Mouse (Mus musculus): ENCODE results near the gene Zdhhc14.
"Not testable (repeated sequence)": the region's sequence is repeated elsewhere in the genome, so short reads cannot be mapped to it uniquely, and the experiment has no call there.

Gene Zdhhc14

GRCm38 (mm10) chr17:5612236-5612635 lies 119.9 kb downstream of the Zdhhc14 start:
- no peak for DNase-seq

- DNase-seq: peak; percentile 14
These were observed 122.5 kb downstream of the Zdhhc14 start for GRCm38 (mm10) chr17:5614771-5615318.

- no peak for DNase-seq
These were observed 129.6 kb downstream of the Zdhhc14 start for GRCm38 (mm10) chr17:5621626-5622591.

- DNase-seq: no peak
These were observed 130.4 kb downstream of the Zdhhc14 start for GRCm38 (mm10) chr17:5622764-5623163.

GRCm38 (mm10) chr17:5623181-5623580 lies 130.8 kb downstream of the Zdhhc14 start:
- DNase-seq: no peak

GRCm38 (mm10) chr17:5624815-5625214 lies 132.5 kb downstream of the Zdhhc14 start:
- not testable (repeated sequence) for DNase-seq

- no peak for DNase-seq
These were observed 134.0 kb downstream of the Zdhhc14 start for GRCm38 (mm10) chr17:5626402-5626801.

GRCm38 (mm10) chr17:5627664-5628063 lies 135.3 kb downstream of the Zdhhc14 start:
- DNase-seq: no peak

GRCm38 (mm10) chr17:5629651-5630050 lies 137.3 kb downstream of the Zdhhc14 start:
- no peak for DNase-seq

GRCm38 (mm10) chr17:5635254-5635653 lies 142.9 kb downstream of the Zdhhc14 start:
- DNase-seq: no peak

GRCm38 (mm10) chr17:5641436-5641835 lies 149.1 kb downstream of the Zdhhc14 start:
- DNase-seq: no peak

GRCm38 (mm10) chr17:5642918-5643721 lies 150.8 kb downstream of the Zdhhc14 start:
- DNase-seq: no peak

- DNase-seq: peak; percentile 24
These were observed 157.8 kb downstream of the Zdhhc14 start for GRCm38 (mm10) chr17:5650124-5650523.

GRCm38 (mm10) chr17:5650642-5651041 lies 158.3 kb downstream of the Zdhhc14 start:
- DNase-seq: no peak

GRCm38 (mm10) chr17:5651551-5651950 lies 159.2 kb downstream of the Zdhhc14 start:
- no peak for DNase-seq

- no peak for DNase-seq
These were observed 161.6 kb downstream of the Zdhhc14 start for GRCm38 (mm10) chr17:5653981-5654380.

- no peak for DNase-seq
These were observed 163.2 kb downstream of the Zdhhc14 start for GRCm38 (mm10) chr17:5655536-5655935.

GRCm38 (mm10) chr17:5660317-5661080 lies 168.1 kb downstream of the Zdhhc14 start:
- DNase-seq: no peak

- no peak for DNase-seq
These were observed 174.3 kb downstream of the Zdhhc14 start for GRCm38 (mm10) chr17:5666652-5667051.

GRCm38 (mm10) chr17:5668456-5668855 lies 176.1 kb downstream of the Zdhhc14 start:
- DNase-seq: peak; percentile 16

- no peak for DNase-seq
These were observed 176.6 kb downstream of the Zdhhc14 start for GRCm38 (mm10) chr17:5668981-5669380.

GRCm38 (mm10) chr17:5675951-5676350 lies 183.6 kb downstream of the Zdhhc14 start:
- DNase-seq: peak; percentile 38

GRCm38 (mm10) chr17:5679315-5679714 lies 187.0 kb downstream of the Zdhhc14 start:
- no peak for DNase-seq
